Mouse (Mus musculus) embryonic facial prominence, embryonic 14.5 days (tissue): ENCODE data around the gene Gstk1. TPM values are rescaled to one million over a fixed set of nuclear protein-coding genes. Genes with fewer than 3 reads are reported as not detected.

Experiments
- ATAC-seq: fragments of 200-750 bp; cut with Nextera tagmentation; 2 replicates; pipeline ENCODE4 v1.8.0; 2017; ENCODE audit warnings: low read depth, moderate number of reproducible peaks, moderate TSS enrichment
- DNase-seq: peaks from one replicate; pipeline ENCODE4 v3.0.0-alpha.2; 2015; ENCODE audit warnings: low spot score
- H3K27ac ChIP-seq: fragments of 300-500 bp; sonication (generic); replicated peaks from 2 replicates; pipeline ENCODE4 v1.5.1; 2014; ENCODE audit warnings: low read depth, mild to moderate bottlenecking, low read length, moderate library complexity
- H3K27me3 ChIP-seq: fragments of 300-500 bp; sonication (generic); replicated peaks from 2 replicates; pipeline ENCODE4 v1.6.1; 2014; ENCODE audit warnings: low read length; ENCODE audit not compliant: control insufficient read depth, insufficient read depth
- H3K36me3 ChIP-seq: fragments of 300-500 bp; sonication (generic); 2 replicates; pipeline ENCODE4 v1.6.1; 2014; ENCODE audit warnings: low read length, mixed read lengths; ENCODE audit not compliant: control insufficient read depth, insufficient read depth
- H3K4me1 ChIP-seq: fragments of 300-500 bp; sonication (generic); 2 replicates; pipeline ENCODE4 v1.6.1; 2014; ENCODE audit warnings: antibody characterized with exemption, low read length; ENCODE audit not compliant: control insufficient read depth, insufficient read depth
- H3K4me2 ChIP-seq: fragments of 300-500 bp; sonication (generic); 2 replicates; pipeline ENCODE4 v1.6.1; 2014; ENCODE audit warnings: low read depth, mild to moderate bottlenecking, low read length, moderate library complexity, mixed read lengths
- H3K4me3 ChIP-seq: fragments of 300-500 bp; sonication (generic); 2 replicates; pipeline ENCODE4 v1.5.1; 2014; ENCODE audit warnings: low read depth, mild to moderate bottlenecking, low read length
- H3K9ac ChIP-seq: fragments of 300-500 bp; sonication (generic); 2 replicates; pipeline ENCODE4 v1.6.1; 2014; ENCODE audit warnings: low read depth, mild to moderate bottlenecking, low read length, moderate library complexity, mixed read lengths
- H3K9me3 ChIP-seq: fragments of 300-500 bp; sonication (generic); 2 replicates; pipeline ENCODE4 v1.6.1; 2016; ENCODE audit warnings: low read length; ENCODE audit not compliant: control insufficient read depth
- WGBS: fragments of 180-500 bp; shearing (Covaris S2); extraction: QIAGEN DNeasy Blood & Tissue Kit; methylation state at CpG from one replicate; pipeline ENCODE4 v1.1.7; 2014; 5-methylcytosine and 5-hydroxymethylcytosine counted together
- polyA plus RNA-seq: library from polyadenylated mRNA; unstranded; fragments of >200 nt; fragmentation: Nextera tagmentation; extraction: Ambion mirVana; gene quantifications from 2 replicates; pipeline ENCODE4 v1.2.1, GENCODE M21; 2014

The Gstk1 gene
- polyA plus RNA-seq, 1 experiment from 2014 or later = 15.8 TPM

- Histone ChIP-seq H3K4me3 (no peak overlapping the region), H3K4me2 (no peak overlapping the region), H3K36me3 (no peaks in the 10 kb centered on the region), H3K4me1 (no peaks in the 10 kb centered on the region), H3K27ac (no peak overlapping the region), H3K27me3 (no peaks in the 10 kb centered on the region), H3K9ac (no peak overlapping the region), H3K9me3 (no peaks in the 10 kb centered on the region)
- 84% methylated on average over 3 of the region's 3 CpGs for WGBS
- DNase-seq (no peak), ATAC-seq (no peak)
Measured at GRCm38 (mm10) chr6:42231191-42231590, 14.5 kb upstream of the Gstk1 start.

DNA sequence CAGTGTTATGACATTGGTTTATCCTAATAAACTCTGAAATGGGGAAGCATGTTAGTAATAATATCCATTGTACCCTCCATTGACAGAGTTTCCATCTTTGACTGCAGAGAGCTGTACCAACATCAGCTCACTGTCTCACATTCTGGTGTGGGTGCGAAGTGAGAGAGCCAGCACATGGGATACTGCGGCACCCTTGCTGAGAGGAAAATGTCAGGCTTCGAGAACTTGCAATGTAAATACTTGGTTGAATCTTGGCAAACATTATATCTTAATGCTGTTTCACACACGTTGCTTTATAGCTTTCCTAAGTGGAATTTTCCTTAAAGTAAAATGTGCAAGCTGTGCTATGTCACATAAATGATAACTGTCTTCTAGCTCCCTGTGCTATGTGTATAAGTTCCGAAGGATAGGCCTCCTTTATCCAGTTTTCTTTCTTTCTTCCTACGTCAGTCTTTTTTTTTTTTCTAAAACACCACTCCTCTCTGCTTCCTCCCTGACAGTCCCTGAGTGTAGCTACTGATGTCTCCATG lies 8.4 kb upstream of the Gstk1 start:
- H3K4me2 ChIP-seq = no peak overlapping the region
- no peak overlapping the region for H3K9ac ChIP-seq
- no peak overlapping the region for H3K4me3 ChIP-seq
- no peaks in the 10 kb centered on the region for H3K36me3 ChIP-seq
- no peaks in the 10 kb centered on the region for H3K27me3 ChIP-seq
- H3K4me1 ChIP-seq = no peaks in the 10 kb centered on the region
- WGBS = 69% methylated on average over 6 of the region's 6 CpGs
- ATAC-seq (no peak), DNase-seq (no peak)
- no peak overlapping the region for H3K27ac ChIP-seq
- no peaks in the 10 kb centered on the region for H3K9me3 ChIP-seq

DNA sequence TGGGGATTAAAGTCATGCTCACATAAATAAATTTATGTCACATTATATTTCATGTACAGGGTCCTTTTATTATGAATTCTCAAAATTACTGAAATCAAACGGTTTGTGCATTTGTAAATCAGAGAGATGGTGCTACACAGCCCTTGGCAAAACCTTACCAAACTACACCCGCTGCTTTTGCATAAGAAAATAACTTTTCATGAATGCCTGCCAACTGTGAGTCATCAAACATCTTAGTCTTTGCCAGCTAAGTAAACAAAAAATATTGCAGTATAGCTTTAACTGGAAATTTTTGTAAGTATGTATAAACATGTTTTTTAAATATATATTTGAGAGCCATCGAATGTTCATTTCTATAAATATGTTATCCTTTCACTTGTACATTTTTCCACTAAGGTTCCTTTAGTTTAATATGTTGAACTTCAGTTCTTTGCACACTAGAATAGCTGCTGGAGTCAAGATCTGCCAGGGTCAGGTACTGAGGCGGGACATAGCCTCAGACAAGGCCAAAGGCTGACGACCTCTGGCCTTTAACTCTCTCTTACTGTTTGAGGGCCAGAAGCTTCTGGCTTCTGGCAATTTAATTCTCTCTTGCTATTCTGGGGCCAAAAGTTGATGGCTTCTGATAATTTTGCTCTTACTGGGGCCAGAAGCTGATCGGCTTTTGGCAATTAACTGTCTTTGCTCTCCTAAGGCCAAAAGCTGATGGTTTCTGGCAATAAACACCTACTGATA lies 4.3 kb upstream of the Gstk1 start:
- Histone ChIP-seq H3K36me3 (no peaks in the 10 kb centered on the region), H3K4me3 (no peak overlapping the region), H3K27me3 (no peaks in the 10 kb centered on the region), H3K9me3 (no peaks in the 10 kb centered on the region), H3K4me1 (no peaks in the 10 kb centered on the region), H3K27ac (no peak overlapping the region), H3K4me2 (no peak overlapping the region), H3K9ac (no peak overlapping the region)
- DNase-seq (peak; percentile 24), ATAC-seq (no peak)
- WGBS = 57% methylated on average over 6 of the region's 6 CpGs

GRCm38 (mm10) chr6:42247173-42247572 lies 1.4 kb downstream of the Gstk1 start:
- no peaks in the 10 kb centered on the region for H3K4me1 ChIP-seq
- H3K27me3 ChIP-seq = no peaks in the 10 kb centered on the region
- H3K36me3 ChIP-seq = no peaks in the 10 kb centered on the region
- WGBS = 12% methylated on average over 8 of the region's 8 CpGs
- H3K4me2 ChIP-seq = peak overlapping the region; percentile 13; the same call in 1 of the 2 replicates
- H3K9ac ChIP-seq = no peak overlapping the region
- peak overlapping the region; percentile 7; the same call in 1 of the 2 replicates for H3K4me3 ChIP-seq
- peak; percentile 11 for DNase-seq
- H3K27ac ChIP-seq = no peak overlapping the region
- no peaks in the 10 kb centered on the region for H3K9me3 ChIP-seq
- ATAC-seq = 0 out of 2 replicates have a peak, but pooled peaks have one; percentile 28

DNA sequence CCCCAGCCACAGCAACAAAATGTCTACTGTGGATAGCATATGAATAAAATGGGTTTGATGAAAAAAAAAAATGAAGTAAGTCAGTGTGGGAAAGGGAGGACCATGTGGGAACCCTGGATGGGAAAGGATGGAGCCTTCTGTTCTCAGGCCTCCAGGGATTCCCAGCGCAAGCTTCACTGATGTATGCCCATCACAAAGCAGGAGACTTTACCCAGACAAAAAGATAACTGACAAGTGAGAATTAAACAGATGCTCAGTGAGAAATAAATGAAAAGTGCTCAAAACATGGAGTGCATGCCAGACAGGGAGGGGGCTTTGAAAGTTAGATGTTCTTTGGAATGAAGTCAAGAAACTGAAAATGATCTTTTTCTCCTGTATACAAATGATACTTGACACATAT lies 2.2 kb downstream of the Gstk1 start:
- Histone ChIP-seq H3K36me3 (no peaks in the 10 kb centered on the region), H3K27ac (no peak overlapping the region), H3K27me3 (no peaks in the 10 kb centered on the region), H3K4me1 (no peaks in the 10 kb centered on the region), H3K9ac (no peak overlapping the region), H3K9me3 (no peaks in the 10 kb centered on the region), H3K4me3 (no peak overlapping the region), H3K4me2 (no peak overlapping the region)
- 96% methylated on average over 1 of the region's 1 CpGs for WGBS
- ATAC-seq (no peak), DNase-seq (no peak)

GRCm38 (mm10) chr6:42251791-42252190 lies 6.1 kb downstream of the Gstk1 start:
- H3K9ac ChIP-seq = no peak overlapping the region
- no peaks in the 10 kb centered on the region for H3K36me3 ChIP-seq
- no peaks in the 10 kb centered on the region for H3K9me3 ChIP-seq
- H3K27ac ChIP-seq = no peak overlapping the region
- no peak for DNase-seq
- no peaks in the 10 kb centered on the region for H3K27me3 ChIP-seq
- no peak for ATAC-seq
- no peak overlapping the region for H3K4me3 ChIP-seq
- WGBS = 89% methylated on average over 4 of the region's 4 CpGs
- no peak overlapping the region for H3K4me2 ChIP-seq
- no peaks in the 10 kb centered on the region for H3K4me1 ChIP-seq

DNA sequence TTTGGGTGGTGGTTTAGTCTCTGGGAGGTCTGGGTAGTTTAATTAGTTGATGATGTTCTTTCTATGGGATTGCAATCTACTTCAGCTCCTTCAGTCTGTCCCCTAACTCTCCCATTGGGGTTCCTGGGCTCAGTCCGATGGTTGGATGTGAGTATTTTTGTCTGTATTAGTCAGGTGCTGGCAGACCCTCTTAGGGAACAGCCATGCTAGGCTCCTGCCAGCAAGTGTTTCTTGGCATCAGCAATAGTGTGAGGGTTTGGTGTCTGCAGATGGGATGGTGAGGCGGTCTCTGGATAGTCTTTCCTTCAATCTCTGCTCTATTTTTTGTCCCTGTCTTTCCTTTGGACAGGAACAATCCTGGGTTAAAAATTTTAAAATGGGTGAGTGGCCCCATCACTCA lies 7.4 kb downstream of the Gstk1 start:
- Histone ChIP-seq H3K9ac (no peak overlapping the region), H3K36me3 (no peaks in the 10 kb centered on the region), H3K9me3 (no peaks in the 10 kb centered on the region), H3K4me1 (peaks cover 4% of the 10 kb centered on the region; the same call in 1 of the 2 replicates), H3K27ac (no peak overlapping the region), H3K4me2 (no peak overlapping the region), H3K27me3 (no peaks in the 10 kb centered on the region), H3K4me3 (no peak overlapping the region)
- ATAC-seq = no peak
- WGBS = 84% methylated on average over 2 of the region's 2 CpGs
- no peak for DNase-seq

GRCm38 (mm10) chr6:42257303-42257863 lies 11.6 kb downstream of the Gstk1 start:
- H3K36me3 ChIP-seq = no peaks in the 10 kb centered on the region
- H3K9me3 ChIP-seq = no peaks in the 10 kb centered on the region
- H3K4me3 ChIP-seq = no peak overlapping the region
- DNase-seq (peak; percentile 63), ATAC-seq (peak; percentile 60; the same call in 1 of the 2 replicates)
- H3K9ac ChIP-seq = no peak overlapping the region
- H3K4me2 ChIP-seq = peak overlapping the region; percentile 26; the same call in 1 of the 2 replicates
- H3K27ac ChIP-seq = no peak overlapping the region
- peaks cover 4% of the 10 kb centered on the region; the same call in 1 of the 2 replicates for H3K4me1 ChIP-seq
- 12% methylated on average over 11 of the region's 11 CpGs for WGBS
- H3K27me3 ChIP-seq = no peaks in the 10 kb centered on the region
